Mouse (Mus musculus): ENCODE measurements around the gene Slc4a4. TPM values are rescaled to one million over a fixed set of nuclear protein-coding genes. Genes with fewer than 3 reads are reported as not detected.
"Not testable (repeated sequence)": the region's sequence is repeated elsewhere in the genome, so short reads cannot be mapped to it uniquely, and the experiment has no call there.

Slc4a4 gene
- total RNA-seq, 2 experiments from 2014 or later = 154 to 161 TPM

- TF ChIP-seq CTCF (conservative IDR thresholded peaks at IDR 0.05) = no peak
- H3K27ac ChIP-seq = peak overlapping the region; percentile 76
- peak; percentile 30 to 50 for DNase-seq (ENCODE audit: low spot score in 2 of 2)
- peak overlapping the region; percentile 23; the same call in 1 of the 2 replicates for H3K4me3 ChIP-seq
Measured at GRCm38 (mm10) chr5:89088462-89088861, 201.8 kb downstream of the Slc4a4 start.

GRCm38 (mm10) chr5:89090131-89090530 lies 203.5 kb downstream of the Slc4a4 start:
- no peak overlapping the region for H3K4me3 ChIP-seq
- H3K27ac ChIP-seq = peak overlapping the region; percentile 81
- no peak for TF ChIP-seq CTCF (conservative IDR thresholded peaks at IDR 0.05)
- no peak for DNase-seq (ENCODE audit: low spot score in 2 of 2)

- no peak for DNase-seq (ENCODE audit: low spot score in 2 of 2)
Measured at GRCm38 (mm10) chr5:89096371-89096770, 209.8 kb downstream of the Slc4a4 start.

GRCm38 (mm10) chr5:89097291-89097690 lies 210.7 kb downstream of the Slc4a4 start:
- H3K4me3 ChIP-seq = no peak overlapping the region
- no peak for DNase-seq (ENCODE audit: low spot score in 2 of 2)
- no peak for TF ChIP-seq CTCF (conservative IDR thresholded peaks at IDR 0.05)
- H3K27ac ChIP-seq = no peak overlapping the region

More at GRCm38 (mm10) chr5:89096371-89096770, 209.8 kb downstream of the Slc4a4 start:
- no peak overlapping the region for H3K4me3 ChIP-seq
- peak overlapping the region; percentile 19; the same call in 1 of the 2 replicates for H3K27ac ChIP-seq
- no peak for TF ChIP-seq CTCF (conservative IDR thresholded peaks at IDR 0.05)

- TF ChIP-seq CTCF (conservative IDR thresholded peaks at IDR 0.05) = no peak
- H3K27ac ChIP-seq = peak overlapping the region; percentile 18; the same call in 1 of the 2 replicates
- no peak for DNase-seq (ENCODE audit: low spot score in 2 of 2)
- no peak overlapping the region for H3K4me3 ChIP-seq
Measured at GRCm38 (mm10) chr5:89098121-89098520, 211.5 kb downstream of the Slc4a4 start.

GRCm38 (mm10) chr5:89099886-89100285 lies 213.3 kb downstream of the Slc4a4 start:
- no peak overlapping the region for H3K4me3 ChIP-seq
- no peak for TF ChIP-seq CTCF (conservative IDR thresholded peaks at IDR 0.05)
- DNase-seq (ENCODE audit: low spot score in 2 of 2) = no peak
- peak overlapping the region; percentile 6; the same call in 1 of the 2 replicates for H3K27ac ChIP-seq

GRCm38 (mm10) chr5:89102560-89102959 lies 215.9 kb downstream of the Slc4a4 start:
- Histone ChIP-seq H3K27ac (peak overlapping the region; percentile 84), H3K4me3 (no peak overlapping the region)
- peak; percentile 32 to 42 for DNase-seq (ENCODE audit: low spot score in 2 of 2)
- no peak for TF ChIP-seq CTCF (conservative IDR thresholded peaks at IDR 0.05)

GRCm38 (mm10) chr5:89105346-89105745 lies 218.7 kb downstream of the Slc4a4 start:
- Histone ChIP-seq H3K4me3 (no peak overlapping the region), H3K27ac (peak overlapping the region; percentile 84; the same call in 1 of the 2 replicates)
- TF ChIP-seq CTCF (conservative IDR thresholded peaks at IDR 0.05) = no peak
- no peak for DNase-seq (ENCODE audit: low spot score in 2 of 2)

GRCm38 (mm10) chr5:89106217-89106616 lies 219.6 kb downstream of the Slc4a4 start:
- Histone ChIP-seq H3K27ac (0 out of 2 replicates have a peak overlapping the region, but pooled peaks have one; percentile 4), H3K4me3 (no peak overlapping the region)
- DNase-seq (ENCODE audit: low spot score in 2 of 2) = no peak
- TF ChIP-seq CTCF (conservative IDR thresholded peaks at IDR 0.05) = no peak

- H3K27ac ChIP-seq = 0 out of 2 replicates have a peak overlapping the region, but pooled peaks have one; percentile 28
- DNase-seq (ENCODE audit: low spot score in 2 of 2) = no peak
- no peak for TF ChIP-seq CTCF (conservative IDR thresholded peaks at IDR 0.05)
- no peak overlapping the region for H3K4me3 ChIP-seq
Measured at GRCm38 (mm10) chr5:89108809-89109208, 222.2 kb downstream of the Slc4a4 start.

- no peak for TF ChIP-seq CTCF (conservative IDR thresholded peaks at IDR 0.05)
- no peak for DNase-seq (ENCODE audit: low spot score in 2 of 2)
- peak overlapping the region; percentile 19; the same call in 1 of the 2 replicates for H3K27ac ChIP-seq
- no peak overlapping the region for H3K4me3 ChIP-seq
Measured at GRCm38 (mm10) chr5:89109832-89110231, 223.2 kb downstream of the Slc4a4 start.

- not testable (repeated sequence) for H3K4me3 ChIP-seq; H3K27ac ChIP-seq; DNase-seq (ENCODE audit: low spot score in 2 of 2)
Measured at GRCm38 (mm10) chr5:89111987-89112386, 225.4 kb downstream of the Slc4a4 start.

GRCm38 (mm10) chr5:89120881-89121280 lies 234.3 kb downstream of the Slc4a4 start:
- Histone ChIP-seq H3K4me3 (no peak overlapping the region), H3K27ac (peak overlapping the region; percentile 70)
- TF ChIP-seq CTCF (conservative IDR thresholded peaks at IDR 0.05) = no peak
- DNase-seq (ENCODE audit: low spot score in 2 of 2) = no peak

- no peak overlapping the region for H3K4me3 ChIP-seq
- DNase-seq (ENCODE audit: low spot score in 2 of 2) = no peak
- no peak for TF ChIP-seq CTCF (conservative IDR thresholded peaks at IDR 0.05)
- no peak overlapping the region for H3K27ac ChIP-seq
Measured at GRCm38 (mm10) chr5:89123270-89123903, 236.8 kb downstream of the Slc4a4 start.
